Mouse (Mus musculus): Measurements from ENCODE around the gene Arnt2.

The Arnt2 gene

DNA sequence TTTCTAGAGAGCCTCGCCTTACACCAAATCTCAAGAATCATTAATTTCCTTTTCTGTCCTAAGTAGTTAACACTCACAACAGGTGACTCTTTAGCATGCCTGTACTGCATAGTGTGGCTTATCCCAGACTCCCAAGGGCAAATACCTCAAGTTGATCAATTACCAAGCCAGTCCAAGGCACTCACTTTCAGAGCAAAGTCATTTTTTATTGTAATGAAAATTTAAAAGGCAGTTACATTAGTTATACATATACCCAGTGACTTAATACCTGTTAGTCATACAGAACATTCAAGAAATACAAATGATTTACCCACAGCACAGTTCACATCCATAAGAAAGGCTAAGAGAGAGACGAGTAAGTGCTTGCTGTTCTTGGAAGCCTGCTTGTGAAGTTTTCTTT is 163.9 kb downstream of the Arnt2 start:
- DNase-seq (ENCODE audit: low read depth), result no peak

DNA sequence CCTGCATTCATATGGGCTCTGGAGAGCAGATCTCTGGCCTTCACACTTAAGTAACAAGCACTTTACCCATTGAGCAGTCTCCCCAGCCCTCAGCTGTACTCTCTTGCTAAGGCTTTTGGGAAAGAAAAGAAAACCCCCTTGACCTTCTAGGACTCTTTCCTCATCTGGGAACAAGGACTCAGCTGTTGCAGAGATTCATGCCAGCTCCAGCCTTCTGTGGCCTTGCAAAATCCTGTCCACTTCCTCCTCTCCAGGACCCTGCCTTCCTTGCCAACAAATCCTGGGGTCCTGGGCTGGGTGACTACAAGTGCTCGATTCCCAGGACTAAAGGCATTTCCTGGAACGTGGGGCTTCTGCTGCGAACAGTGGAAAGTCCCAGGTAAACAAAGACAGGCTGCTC is 169.6 kb downstream of the Arnt2 start:
- DNase-seq (ENCODE audit: low read depth), result no peak

DNA sequence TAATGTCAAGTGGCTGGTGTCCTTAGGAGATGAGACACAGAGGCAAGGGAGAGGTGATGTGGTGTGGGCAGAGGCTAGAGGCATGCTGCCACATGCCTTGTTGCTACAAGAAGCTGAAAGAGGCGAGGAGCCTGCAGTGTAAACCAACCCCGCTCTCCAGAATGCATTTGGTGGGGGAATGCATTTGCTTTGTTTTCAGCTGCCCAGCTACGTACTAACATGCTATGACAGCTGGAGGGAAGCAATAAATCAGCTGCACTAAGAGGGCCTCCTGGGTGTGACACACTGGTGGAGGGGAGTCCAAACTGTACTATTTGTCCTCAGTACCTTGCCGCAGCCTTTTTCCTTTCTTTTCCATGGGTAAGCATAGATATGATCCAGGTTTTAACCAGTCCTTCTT is 172.3 kb downstream of the Arnt2 start:
- no peak for DNase-seq (ENCODE audit: low read depth)

DNA sequence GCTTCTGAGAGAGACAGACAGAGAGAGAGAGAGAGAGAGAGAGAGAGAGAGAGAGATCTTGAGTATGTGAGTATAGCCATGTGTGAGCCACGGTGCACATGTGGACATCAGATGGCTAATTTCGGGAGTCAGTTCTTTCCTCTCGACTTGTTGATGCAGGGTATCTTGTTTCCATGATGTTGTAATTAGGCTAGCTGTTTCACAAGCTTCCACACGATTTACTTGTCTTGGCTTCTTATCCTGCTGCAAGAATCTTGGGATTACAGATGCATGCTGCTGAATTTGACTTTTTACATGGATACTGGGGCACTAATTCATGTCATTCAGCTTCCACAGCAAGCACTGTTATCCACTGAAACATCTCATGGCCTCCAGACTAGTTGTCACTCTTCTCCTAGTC is 178.6 kb downstream of the Arnt2 start:
- no peak for DNase-seq (ENCODE audit: low read depth)

DNA sequence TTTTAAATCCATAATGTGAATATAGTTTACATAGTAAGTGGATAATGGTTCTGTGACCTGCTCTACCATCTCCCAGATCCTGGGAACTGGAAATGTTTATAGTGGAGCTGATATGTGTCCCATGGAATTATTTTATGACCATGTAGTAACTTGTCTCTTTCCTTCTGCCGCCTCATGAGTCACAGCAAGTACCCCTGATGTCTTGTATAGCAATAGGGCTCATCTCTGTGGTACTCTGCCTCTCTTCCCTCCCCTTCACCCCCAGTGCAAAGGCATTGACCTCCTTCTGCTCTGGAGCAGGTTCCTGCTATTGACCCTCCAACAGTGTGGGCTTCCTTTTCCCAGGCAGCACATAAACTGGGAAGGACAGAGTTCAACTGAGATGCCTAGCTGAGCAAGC is 182.3 kb downstream of the Arnt2 start:
- DNase-seq (ENCODE audit: low read depth), result no peak

DNA sequence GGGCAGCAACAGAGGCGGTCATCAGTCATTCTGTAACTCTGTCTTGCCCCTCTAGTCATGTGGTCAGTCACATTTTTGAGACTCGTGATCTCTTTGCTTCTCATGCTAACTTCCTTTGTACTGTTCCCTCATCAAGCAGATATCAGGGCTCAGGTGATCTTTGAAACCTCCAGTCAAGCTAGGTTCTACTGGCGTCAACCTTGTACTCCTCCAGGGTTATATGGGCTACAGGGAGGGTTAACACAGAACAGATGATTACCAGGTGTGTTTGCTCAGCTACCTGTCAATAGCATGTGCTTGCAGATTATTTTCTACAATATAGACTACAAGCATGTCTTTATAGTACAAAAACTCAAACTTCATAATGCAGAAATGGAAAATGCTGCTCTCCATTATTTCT is 183.1 kb downstream of the Arnt2 start:
- DNase-seq (ENCODE audit: low read depth), result no peak

DNA sequence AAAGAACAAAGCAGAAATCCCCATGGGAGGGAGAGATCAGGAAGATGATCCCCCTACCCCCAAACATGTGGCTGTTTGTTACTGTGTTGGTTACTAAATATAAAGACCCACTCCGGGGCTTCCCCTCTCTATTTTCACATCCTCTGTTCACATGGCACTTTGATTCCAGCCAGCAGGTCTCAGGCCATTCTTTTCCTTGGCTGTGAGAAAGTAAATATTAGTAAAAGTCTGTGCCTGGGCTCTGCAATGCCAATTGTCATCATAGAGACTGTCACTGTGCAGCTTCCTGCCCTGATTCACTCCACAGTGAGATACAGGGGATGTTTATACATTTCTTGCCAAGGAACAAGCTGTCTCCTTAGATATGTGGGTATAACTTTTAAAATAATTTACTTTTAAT is 197.9 kb downstream of the Arnt2 start:
- DNase-seq (ENCODE audit: low read depth), result no peak

DNA sequence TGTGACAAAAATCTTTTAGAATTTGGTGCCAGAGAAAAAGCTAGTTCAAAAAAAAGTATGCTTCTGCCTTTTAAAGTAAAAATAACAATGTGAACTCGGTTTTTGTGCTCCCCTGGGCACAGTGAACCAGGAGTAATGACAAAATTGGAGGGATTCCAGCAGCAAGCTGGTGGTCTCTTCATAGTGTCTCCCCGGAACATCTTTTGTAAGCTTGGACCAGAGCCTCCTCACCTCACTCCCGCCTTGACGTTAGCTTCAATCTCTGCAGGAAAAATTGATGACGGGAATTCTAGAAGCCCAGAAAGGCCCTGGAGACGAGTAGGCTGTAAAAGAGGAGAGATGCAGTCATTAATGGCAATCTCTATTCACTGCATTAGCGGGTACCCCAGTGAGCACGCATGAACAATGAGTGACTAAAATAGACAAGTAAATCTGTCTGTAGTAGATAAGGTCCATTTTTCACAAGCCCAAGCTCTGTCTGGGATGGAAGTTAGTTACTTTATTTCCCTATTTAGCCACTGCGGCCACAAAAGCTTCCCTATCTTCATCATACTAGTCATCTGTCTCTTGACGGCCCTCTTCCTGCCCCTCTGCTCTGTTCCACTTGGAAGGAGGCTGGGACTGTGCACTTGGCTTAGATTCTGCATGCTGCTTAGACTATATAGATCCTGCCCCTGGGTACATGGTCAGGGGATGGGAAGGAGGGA is 199.2 kb downstream of the Arnt2 start:
- no peak for DNase-seq (ENCODE audit: low read depth)

DNA sequence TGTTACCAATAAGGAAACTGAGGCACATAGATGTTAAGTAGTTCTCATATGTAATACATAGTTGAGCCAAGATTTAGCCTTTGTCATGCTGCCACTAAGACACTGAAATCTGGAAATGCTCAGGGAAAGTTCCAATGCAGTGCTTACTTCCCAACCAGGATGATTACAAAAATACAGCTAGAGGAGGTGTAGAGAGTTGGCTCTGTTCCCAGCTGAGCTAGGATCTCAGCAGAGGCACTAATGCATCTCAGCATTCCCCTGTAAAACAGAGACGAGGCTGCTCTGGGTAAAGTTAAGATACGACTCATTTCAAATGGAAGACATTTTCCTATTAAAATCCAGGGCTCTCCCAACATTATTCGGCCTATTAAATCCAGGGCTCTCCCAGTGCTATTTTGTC is 206.0 kb downstream of the Arnt2 start:
- no peak for DNase-seq (ENCODE audit: low read depth)

DNA sequence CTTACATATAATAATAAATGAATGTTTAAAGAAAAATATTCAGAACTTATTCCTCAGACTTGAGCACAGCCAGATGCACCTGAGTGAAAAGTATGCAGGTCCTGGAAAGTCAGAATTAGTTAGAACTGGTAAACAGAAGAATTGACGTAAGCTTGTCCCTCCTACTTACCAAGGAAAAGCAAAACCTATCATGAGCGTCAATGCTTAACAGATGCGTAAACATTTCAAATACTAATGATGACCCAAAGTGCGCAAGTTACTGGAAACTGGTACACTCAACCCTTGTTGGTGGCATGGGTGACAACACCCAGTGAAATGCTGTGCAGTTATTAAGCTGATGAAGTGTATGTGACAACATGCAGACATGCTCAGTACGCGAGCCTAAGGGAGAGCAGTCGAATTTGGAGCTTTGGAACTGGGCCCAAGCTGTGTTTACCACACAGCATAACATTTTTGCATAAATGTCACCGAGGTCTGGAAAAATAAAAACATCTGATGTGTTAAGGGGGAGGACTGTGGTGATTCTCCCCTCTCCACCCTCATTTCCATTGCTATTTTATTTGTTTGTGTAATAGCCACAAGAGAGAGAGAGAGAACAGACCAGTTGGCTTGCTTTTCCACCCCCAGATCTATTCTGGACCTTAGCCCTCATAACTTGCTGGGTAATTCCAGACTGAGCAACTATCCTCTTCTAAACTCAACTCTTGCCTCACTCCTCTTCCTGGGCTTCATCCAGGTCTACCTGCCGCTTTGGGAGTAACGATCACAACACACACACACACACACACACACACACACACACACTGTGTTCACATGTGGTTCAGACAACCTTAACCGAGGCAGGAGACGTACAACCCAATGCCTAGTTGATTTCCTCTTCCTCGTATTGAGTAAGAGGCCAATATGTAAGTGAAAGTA is 208.6 kb downstream of the Arnt2 start:
- DNase-seq (ENCODE audit: low read depth), result no peak

DNA sequence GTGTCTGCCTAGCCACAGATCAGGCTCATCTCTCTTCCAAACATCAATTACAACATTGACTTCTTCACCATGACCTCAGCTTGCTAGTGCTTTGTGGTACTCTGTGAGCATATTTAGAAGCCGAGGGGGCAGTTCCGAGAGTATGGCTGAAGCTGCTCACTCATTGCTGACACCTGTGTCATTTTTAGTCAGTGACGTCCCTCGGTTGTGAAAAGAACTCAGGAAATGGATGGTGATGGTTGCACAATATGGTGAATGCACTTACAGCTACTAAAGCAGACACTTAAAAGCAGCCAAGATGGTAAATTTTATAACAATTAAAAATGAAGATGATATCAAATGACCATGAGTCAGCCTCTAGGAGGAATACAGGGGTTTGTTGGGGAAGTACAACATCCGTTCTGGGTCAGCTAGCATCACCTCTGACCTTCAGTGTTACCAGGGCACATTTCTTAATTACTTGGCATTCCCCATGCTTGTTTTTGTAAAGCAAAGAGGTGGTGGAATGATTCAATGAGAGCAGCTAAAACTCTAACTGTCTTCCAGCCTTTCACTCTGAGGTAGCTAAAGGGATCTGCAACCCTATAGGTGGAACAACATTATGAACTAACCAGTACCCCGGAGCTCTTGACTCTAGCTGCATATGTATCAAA is 212.6 kb downstream of the Arnt2 start:
- DNase-seq (ENCODE audit: low read depth), result no peak
